13 mouse cellular contexts compared by ENCODE assay signal in genomic region chr10:121971658-121972057, GRCm38 (mm10).
DNase-seq lines count a peak whose midpoint lies in the region; ATAC-seq and TF ChIP-seq lines count a peak whose summit lies in the region.
"Had no signal": no experiment of that assay in that cellular context is flagged by ENCODE, and none has a peak within 500 bp of the region (broad histone marks: within the 10 kb centered on the region; RNA-seq: fewer than 3 reads in every experiment).

No protein-coding gene starts in this region.

- H3K9ac ChIP-seq in heart, embryonic 11.5 days (ENCODE audit: low read depth, low read length): no peak overlapping the region
- no peak overlapping the region for H3K9ac ChIP-seq in lung, embryonic 14.5 days
- H3K9ac ChIP-seq in heart, postnatal 0 days (replicated peaks; ENCODE audit: low read depth, low read length): no peak overlapping the region
- H3K9ac ChIP-seq: intestine, embryonic 15.5 days; limb, embryonic 12.5 days had no signal

- H3K9me3 ChIP-seq in heart, embryonic 11.5 days (replicated peaks; ENCODE audit: control insufficient read depth, low read length): no peaks in the 10 kb centered on the region
- no peaks in the 10 kb centered on the region for H3K9me3 ChIP-seq in lung, embryonic 14.5 days (ENCODE audit: low read depth, low read length)
- H3K9me3 ChIP-seq in heart, postnatal 0 days (replicated peaks; ENCODE audit: control insufficient read depth, low read length): no peaks in the 10 kb centered on the region
- H3K9me3 ChIP-seq: intestine, embryonic 15.5 days; limb, embryonic 12.5 days had no signal

- ATAC-seq in heart, embryonic 11.5 days (replicated peaks; ENCODE audit: insufficient number of reproducible peaks, low FRiP score, low TSS enrichment): 0 out of 2 replicates have a peak, but pooled peaks have one; percentile 46
- no peak for ATAC-seq in lung, embryonic 14.5 days (ENCODE audit: insufficient read depth)
- peak; percentile 69 for ATAC-seq in heart, postnatal 0 days (ENCODE audit: insufficient read depth, low read depth)

- TF ChIP-seq POLR2A in lung, adult 2 months (IDR thresholded peaks at IDR 0.05; ENCODE audit: borderline replicate concordance, extremely low read depth, low read depth, low read length): no peak

- H3K4me1 ChIP-seq in heart, embryonic 11.5 days (ENCODE audit: control insufficient read depth, insufficient read depth, low read length): peaks cover 22% of the 10 kb centered on the region
- H3K4me1 ChIP-seq in lung, embryonic 14.5 days (ENCODE audit: insufficient read depth): peaks cover 19% of the 10 kb centered on the region
- H3K4me1 ChIP-seq in lung, adult 2 months (ENCODE audit: control insufficient read depth, insufficient read depth, low read length): peaks cover 2% of the 10 kb centered on the region
- no peaks in the 10 kb centered on the region for H3K4me1 ChIP-seq in heart, postnatal 0 days (ENCODE audit: control insufficient read depth, insufficient read depth)

- DNase-seq in heart, postnatal 25 days (ENCODE audit: low spot score): no peak
- peak; percentile 34 for DNase-seq in lung, embryonic 14.5 days
- no peak for DNase-seq in lung, adult 2 months
- DNase-seq in heart, postnatal 0 days (ENCODE audit: low spot score): peak; percentile 24
- peak; percentile 17 for DNase-seq in lung, postnatal 25 days (ENCODE audit: low spot score)
- DNase-seq in gastrocnemius, adult 18-20 months (ENCODE audit: low spot score): no peak
- no peak for DNase-seq in gastrocnemius, postnatal 4 days (ENCODE audit: low spot score in 2 of 2)
- DNase-seq: adrenal gland, postnatal 25 days; cerebellum, adult 11 months; layer of hippocampus, adult 9-11 months had no signal

- H3K27ac ChIP-seq in heart, embryonic 11.5 days (ENCODE audit: low read depth, low read length): 0 out of 2 replicates have a peak overlapping the region, but pooled peaks have one; percentile 31
- peak overlapping the region; percentile 37; the same call in 1 of the 2 replicates for H3K27ac ChIP-seq in lung, embryonic 14.5 days (ENCODE audit: low read depth)
- H3K27ac ChIP-seq in heart, postnatal 0 days (ENCODE audit: low read depth): peak overlapping the region; percentile 49
- H3K27ac ChIP-seq: intestine, embryonic 15.5 days had no signal

- intact Hi-C loops in heart, postnatal 25 days (cut with DNase I): loop anchor here (5.0 kb wide), 2 partner anchors 36 to 76 kb away; partner anchors contain the start of gene Srgap1

- TF ChIP-seq EP300 in heart, postnatal 0 days (IDR thresholded peaks at IDR 0.05; ENCODE audit: low read depth): no peak

- no peaks in the 10 kb centered on the region for H3K27me3 ChIP-seq in heart, embryonic 11.5 days (ENCODE audit: control insufficient read depth, insufficient read depth, low read length)
- no peaks in the 10 kb centered on the region for H3K27me3 ChIP-seq in lung, embryonic 14.5 days (ENCODE audit: insufficient read depth, low read length)
- H3K27me3 ChIP-seq in heart, postnatal 0 days (ENCODE audit: control insufficient read depth, insufficient read depth, low read length): no peaks in the 10 kb centered on the region
- H3K27me3 ChIP-seq: intestine, embryonic 15.5 days; limb, embryonic 12.5 days had no signal

- 47% methylated on average over 8 of the region's 8 CpGs for WGBS in heart, embryonic 11.5 days (ENCODE audit: insufficient replicate concordance)
- 58% methylated on average over 8 of the region's 8 CpGs for WGBS in lung, embryonic 14.5 days
- 47% methylated on average over 8 of the region's 8 CpGs for WGBS in lung, adult 2 months
- WGBS in heart, postnatal 0 days: 53% methylated on average over 8 of the region's 8 CpGs

- no peak overlapping the region for H3K4me3 ChIP-seq in heart, embryonic 11.5 days (ENCODE audit: low read depth, low read length)
- H3K4me3 ChIP-seq in lung, embryonic 14.5 days (ENCODE audit: low read depth, low read length): no peak overlapping the region
- H3K4me3 ChIP-seq in lung, adult 2 months (replicated peaks; ENCODE audit: extremely low read depth, low read depth, low read length): no peak overlapping the region
- H3K4me3 ChIP-seq in heart, postnatal 0 days (ENCODE audit: low read depth, low read length): no peak overlapping the region
- H3K4me3 ChIP-seq: intestine, embryonic 15.5 days; limb, embryonic 12.5 days had no signal

- no peak for TF ChIP-seq CTCF in lung, embryonic 14.5 days (IDR thresholded peaks at IDR 0.05; ENCODE audit: low read depth)
- TF ChIP-seq CTCF in lung, adult 2 months (IDR thresholded peaks at IDR 0.05; ENCODE audit: insufficient read depth, low read length): no peak
- TF ChIP-seq CTCF in heart, postnatal 0 days (IDR thresholded peaks at IDR 0.05; ENCODE audit: low read depth): no peak

- no peaks in the 10 kb centered on the region for H3K36me3 ChIP-seq in heart, embryonic 11.5 days (ENCODE audit: control insufficient read depth, insufficient read depth, low read length)
- no peaks in the 10 kb centered on the region for H3K36me3 ChIP-seq in lung, embryonic 14.5 days (ENCODE audit: insufficient read depth)
- H3K36me3 ChIP-seq in heart, postnatal 0 days (replicated peaks; ENCODE audit: control insufficient read depth, insufficient read depth, low read length): no peaks in the 10 kb centered on the region
- H3K36me3 ChIP-seq: intestine, embryonic 15.5 days; limb, embryonic 12.5 days had no signal

- no peak overlapping the region for H3K4me2 ChIP-seq in heart, embryonic 11.5 days
- H3K4me2 ChIP-seq in lung, embryonic 14.5 days: no peak overlapping the region
- no peak overlapping the region for H3K4me2 ChIP-seq in heart, postnatal 0 days (ENCODE audit: low read depth, low read length)
- H3K4me2 ChIP-seq: intestine, embryonic 15.5 days; limb, embryonic 12.5 days had no signal

Comparison
In these comparisons a context has a peak if more than half of its experiments do, and no peak if none do; other contexts are left out.
1. DNase-seq: peak in lung, embryonic 14.5 days (single experiment), heart, postnatal 0 days (single experiment) and lung, postnatal 25 days (single experiment); none in heart, postnatal 25 days (single experiment), lung, adult 2 months (single experiment), gastrocnemius, adult 18-20 months (single experiment) and gastrocnemius, postnatal 4 days (0 of 2).
2. Peak in every context shown above with its lines, with median percentiles within 50 percentile points of each other: H3K27ac ChIP-seq.